Mouse (Mus musculus) thymus, adult 2 months (tissue): Measurements from ENCODE around the gene Ntrk1.

Experiments
- CTCF ChIP-seq: fragments of 200-500 bp; IDR thresholded peaks from 2 replicates; pipeline ENCODE4 v1.5.1; 2012; ENCODE audit warnings: mild to moderate bottlenecking, control low read depth, low read length, moderate library complexity, borderline replicate concordance; ENCODE audit not compliant: control insufficient read depth, poor library complexity, insufficient read depth; ENCODE audit errors: extremely low read depth
- POLR2A ChIP-seq: fragments of 200-500 bp; IDR thresholded peaks from 2 replicates; pipeline ENCODE4 v1.6.1; 2012; ENCODE audit warnings: mild to moderate bottlenecking, low read length, control low read depth, moderate library complexity; ENCODE audit not compliant: control insufficient read depth, poor library complexity, insufficient read depth; ENCODE audit errors: extremely low read depth

DNA sequence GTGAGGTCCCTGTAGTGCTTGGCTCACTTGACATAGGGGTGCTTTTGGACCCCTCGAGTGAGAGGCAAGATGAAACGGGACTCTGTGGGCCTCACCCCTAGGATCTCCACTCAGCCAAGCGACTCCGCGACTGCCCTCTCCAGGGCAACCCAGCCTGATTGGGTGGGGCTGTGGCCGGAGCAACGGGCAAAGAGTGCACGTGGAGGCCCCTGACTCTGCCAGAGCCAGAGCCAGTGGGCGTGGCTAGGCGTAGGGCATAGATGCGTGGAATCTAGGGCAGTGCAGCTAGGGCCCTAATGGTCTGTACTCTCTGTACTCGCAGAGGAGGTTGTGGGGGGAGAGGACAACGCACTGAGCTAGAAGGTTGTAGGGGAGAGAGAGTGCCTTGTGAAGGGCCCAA, 46.5 kb downstream of the Ntrk1 start, which contains the start of gene Lrrc71:
- TF ChIP-seq CTCF (no peak), POLR2A (no peak)
